Mouse (Mus musculus) midbrain, embryonic 12.5 days (tissue): Measurements from ENCODE around the gene Antxr2. TPM values are rescaled to one million over a fixed set of nuclear protein-coding genes. Genes with fewer than 3 reads are reported as not detected.

Source experiments
- ATAC-seq: fragments of 200-750 bp; cut with Nextera tagmentation; 2 replicates; pipeline ENCODE4 v1.8.0; 2017; ENCODE audit warnings: low read depth, moderate TSS enrichment, moderate library complexity; ENCODE audit not compliant: low FRiP score
- H3K27ac ChIP-seq: fragments of 300-500 bp; sonication (generic); replicated peaks from 2 replicates; pipeline ENCODE4 v1.5.1; 2016; ENCODE audit warnings: mild to moderate bottlenecking
- H3K27me3 ChIP-seq: fragments of 300-500 bp; sonication (generic); 2 replicates; pipeline ENCODE4 v1.6.1; 2016; ENCODE audit warnings: mild to moderate bottlenecking
- H3K36me3 ChIP-seq: fragments of 300-500 bp; sonication (generic); 2 replicates; pipeline ENCODE4 v1.6.1; 2016
- H3K4me1 ChIP-seq: fragments of 300-500 bp; sonication (generic); 2 replicates; pipeline ENCODE4 v1.6.1; 2016
- H3K4me2 ChIP-seq: fragments of 300-500 bp; sonication (generic); replicated peaks from 2 replicates; pipeline ENCODE4 v1.6.1; 2016; ENCODE audit warnings: mild to moderate bottlenecking, moderate library complexity
- H3K4me3 ChIP-seq: fragments of 300-500 bp; sonication (generic); 2 replicates; pipeline ENCODE4 v1.5.1; 2016; ENCODE audit warnings: mild to moderate bottlenecking
- H3K9ac ChIP-seq: fragments of 300-500 bp; sonication (generic); replicated peaks from 2 replicates; pipeline ENCODE4 v1.6.1; 2016; ENCODE audit warnings: mild to moderate bottlenecking, moderate library complexity
- H3K9me3 ChIP-seq: fragments of 300-500 bp; sonication (generic); 2 replicates; pipeline ENCODE4 v1.6.1; 2016; ENCODE audit warnings: mild to moderate bottlenecking
- WGBS: fragments of 180-500 bp; shearing (Covaris S2); methylation state at CpG from one replicate; pipeline ENCODE4 v1.1.7; 2016; 5-methylcytosine and 5-hydroxymethylcytosine counted together
- polyA plus RNA-seq: library from polyadenylated mRNA; unstranded; fragments of >200 nt; fragmentation: Nextera tagmentation; extraction: Ambion mirVana; gene quantifications from 2 replicates; pipeline ENCODE4 v1.2.1, GENCODE M21; 2016

Antxr2 gene
- polyA plus RNA-seq, result 11.2 and 11.9 TPM in 2 replicates

GRCm38 (mm10) chr5:98030902-98031641 lies at the start of gene Antxr2:
Antxr2 (minus strand) TSS chr5:98031043.
- no peaks in the 10 kb centered on the region for H3K9me3 ChIP-seq
- ATAC-seq, result peak; percentile 78
- no peaks in the 10 kb centered on the region for H3K36me3 ChIP-seq
- 3% methylated on average over 58 of the region's 58 CpGs for WGBS
- H3K9ac ChIP-seq, result peak within 1 kb of the TSS; percentile 77
- peak within 1 kb of the TSS; percentile 85 for H3K4me2 ChIP-seq
- peak within 1 kb of the TSS; percentile 73 for H3K4me3 ChIP-seq
- peaks cover 12% of the 10 kb centered on the region for H3K27me3 ChIP-seq
- H3K4me1 ChIP-seq, result peaks cover 4% of the 10 kb centered on the region; the same call in 1 of the 2 replicates
- peak within 1 kb of the TSS; percentile 84 for H3K27ac ChIP-seq

- WGBS, result 85% methylated on average over 3 of the region's 3 CpGs
- no peaks in the 10 kb centered on the region for H3K9me3 ChIP-seq
- no peak overlapping the region for H3K4me3 ChIP-seq
- H3K36me3 ChIP-seq, result no peaks in the 10 kb centered on the region
- no peak for ATAC-seq
- no peaks in the 10 kb centered on the region for H3K4me1 ChIP-seq
- H3K27me3 ChIP-seq, result no peaks in the 10 kb centered on the region
- H3K4me2 ChIP-seq, result no peak overlapping the region
- no peak overlapping the region for H3K27ac ChIP-seq
- H3K9ac ChIP-seq, result no peak overlapping the region
Measured at GRCm38 (mm10) chr5:98076612-98077011, 45.8 kb upstream of the Antxr2 start.

GRCm38 (mm10) chr5:98069191-98069590 lies 38.3 kb upstream of the Antxr2 start:
- Histone ChIP-seq H3K9ac (no peak overlapping the region), H3K27me3 (no peaks in the 10 kb centered on the region), H3K4me1 (no peaks in the 10 kb centered on the region), H3K4me3 (no peak overlapping the region), H3K36me3 (no peaks in the 10 kb centered on the region), H3K9me3 (no peaks in the 10 kb centered on the region), H3K4me2 (no peak overlapping the region), H3K27ac (no peak overlapping the region)
- 73% methylated on average over 4 of the region's 4 CpGs for WGBS
- ATAC-seq, result no peak

GRCm38 (mm10) chr5:98055275-98055674 lies 24.4 kb upstream of the Antxr2 start:
- WGBS, result 92% methylated on average over 6 of the region's 6 CpGs
- no peaks in the 10 kb centered on the region for H3K36me3 ChIP-seq
- no peak overlapping the region for H3K9ac ChIP-seq
- no peak overlapping the region for H3K4me2 ChIP-seq
- H3K4me1 ChIP-seq, result no peaks in the 10 kb centered on the region
- H3K9me3 ChIP-seq, result no peaks in the 10 kb centered on the region
- H3K27me3 ChIP-seq, result no peaks in the 10 kb centered on the region
- H3K27ac ChIP-seq, result no peak overlapping the region
- no peak overlapping the region for H3K4me3 ChIP-seq
- ATAC-seq, result no peak

GRCm38 (mm10) chr5:98054834-98055233 lies 24.0 kb upstream of the Antxr2 start:
- Histone ChIP-seq H3K4me3 (no peak overlapping the region), H3K9me3 (no peaks in the 10 kb centered on the region), H3K27ac (no peak overlapping the region), H3K4me1 (no peaks in the 10 kb centered on the region), H3K4me2 (no peak overlapping the region), H3K36me3 (no peaks in the 10 kb centered on the region), H3K9ac (no peak overlapping the region), H3K27me3 (no peaks in the 10 kb centered on the region)
- ATAC-seq, result no peak
- 94% methylated on average over 1 of the region's 1 CpGs for WGBS

- Histone ChIP-seq H3K36me3 (no peaks in the 10 kb centered on the region), H3K9me3 (no peaks in the 10 kb centered on the region), H3K27ac (no peak overlapping the region), H3K4me3 (no peak overlapping the region), H3K9ac (no peak overlapping the region), H3K4me2 (no peak overlapping the region), H3K4me1 (no peaks in the 10 kb centered on the region), H3K27me3 (peaks cover 12% of the 10 kb centered on the region)
- no peak for ATAC-seq
- WGBS, result 87% methylated on average over 2 of the region's 2 CpGs
Measured at GRCm38 (mm10) chr5:98034928-98035327, 4.1 kb upstream of the Antxr2 start.

GRCm38 (mm10) chr5:98034207-98034606 lies 3.4 kb upstream of the Antxr2 start:
- H3K27me3 ChIP-seq, result peaks cover 12% of the 10 kb centered on the region
- H3K4me3 ChIP-seq, result no peak overlapping the region
- H3K4me1 ChIP-seq, result peaks cover 4% of the 10 kb centered on the region; the same call in 1 of the 2 replicates
- H3K9me3 ChIP-seq, result no peaks in the 10 kb centered on the region
- no peak overlapping the region for H3K4me2 ChIP-seq
- 66% methylated on average over 2 of the region's 2 CpGs for WGBS
- no peak overlapping the region for H3K27ac ChIP-seq
- H3K36me3 ChIP-seq, result no peaks in the 10 kb centered on the region
- H3K9ac ChIP-seq, result no peak overlapping the region
- ATAC-seq, result no peak

GRCm38 (mm10) chr5:98032803-98033420 lies 2.1 kb upstream of the Antxr2 start:
- Histone ChIP-seq H3K4me2 (no peak overlapping the region), H3K36me3 (no peaks in the 10 kb centered on the region), H3K27ac (no peak overlapping the region), H3K4me1 (peaks cover 4% of the 10 kb centered on the region; the same call in 1 of the 2 replicates), H3K27me3 (peaks cover 12% of the 10 kb centered on the region), H3K4me3 (no peak overlapping the region), H3K9me3 (no peaks in the 10 kb centered on the region), H3K9ac (no peak overlapping the region)
- ATAC-seq, result no peak
- WGBS, result 74% methylated on average over 7 of the region's 7 CpGs

- under 1% methylated on average over 36 of the region's 36 CpGs for WGBS
- peaks cover 4% of the 10 kb centered on the region; the same call in 1 of the 2 replicates for H3K36me3 ChIP-seq
- H3K9me3 ChIP-seq, result no peaks in the 10 kb centered on the region
- H3K9ac ChIP-seq, result peak overlapping the region; percentile 77
- peaks cover 4% of the 10 kb centered on the region; the same call in 1 of the 2 replicates for H3K4me1 ChIP-seq
- peak overlapping the region; percentile 84 for H3K27ac ChIP-seq
- peak overlapping the region; percentile 73 for H3K4me3 ChIP-seq
- peak overlapping the region; percentile 85 for H3K4me2 ChIP-seq
- H3K27me3 ChIP-seq, result peaks cover 12% of the 10 kb centered on the region
- ATAC-seq, result peak; percentile 90
Measured at GRCm38 (mm10) chr5:98030091-98030901, 547 bp downstream of the Antxr2 start.

- Histone ChIP-seq H3K36me3 (peaks cover 4% of the 10 kb centered on the region; the same call in 1 of the 2 replicates), H3K4me1 (peaks cover 4% of the 10 kb centered on the region; the same call in 1 of the 2 replicates), H3K9me3 (no peaks in the 10 kb centered on the region), H3K4me3 (no peak overlapping the region), H3K27ac (no peak overlapping the region), H3K27me3 (peaks cover 12% of the 10 kb centered on the region), H3K4me2 (no peak overlapping the region), H3K9ac (no peak overlapping the region)
- 78% methylated on average over 8 of the region's 8 CpGs for WGBS
- no peak for ATAC-seq
Measured at GRCm38 (mm10) chr5:98027688-98028389, 3.0 kb downstream of the Antxr2 start.

- peaks cover 4% of the 10 kb centered on the region; the same call in 1 of the 2 replicates for H3K4me1 ChIP-seq
- peaks cover 4% of the 10 kb centered on the region; the same call in 1 of the 2 replicates for H3K36me3 ChIP-seq
- no peaks in the 10 kb centered on the region for H3K9me3 ChIP-seq
- no peak for ATAC-seq
- 91% methylated on average over 2 of the region's 2 CpGs for WGBS
- H3K9ac ChIP-seq, result no peak overlapping the region
- no peak overlapping the region for H3K4me2 ChIP-seq
- H3K27ac ChIP-seq, result no peak overlapping the region
- H3K27me3 ChIP-seq, result no peaks in the 10 kb centered on the region
- H3K4me3 ChIP-seq, result no peak overlapping the region
Measured at GRCm38 (mm10) chr5:98025921-98026320, 4.9 kb downstream of the Antxr2 start.
